Mouse (Mus musculus): ENCODE measurements around the gene Ric1. TPM values are rescaled to one million over a fixed set of nuclear protein-coding genes. Genes with fewer than 3 reads are reported as not detected.

Gene Ric1
- polyA plus RNA-seq, 1 experiment, result 6.7 TPM

DNA sequence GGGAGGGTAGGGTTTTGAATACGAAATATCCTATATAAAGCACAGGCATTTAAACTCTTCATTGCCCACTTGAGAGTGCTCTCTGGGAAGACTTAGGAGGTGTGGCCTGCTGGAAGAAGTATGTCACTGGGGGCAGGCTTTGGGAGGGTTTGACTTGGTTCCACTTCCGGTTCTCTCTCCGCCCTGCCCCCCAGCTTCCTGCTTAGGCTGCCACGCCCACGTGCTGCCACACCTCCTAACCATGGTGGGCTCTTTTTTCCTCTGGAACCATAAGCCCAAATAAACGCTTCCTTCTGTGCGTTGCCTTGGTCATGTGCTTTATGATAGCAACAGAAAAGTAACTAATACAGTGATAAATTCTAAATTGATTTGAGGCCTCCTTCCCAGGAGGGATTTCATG lies 16.5 kb upstream of the Ric1 start:
- no peaks in the 10 kb centered on the region for H3K27me3 ChIP-seq (ENCODE audit: control insufficient read depth, insufficient read depth, low read length)
- peaks cover 3% of the 10 kb centered on the region; the same call in 1 of the 2 replicates for H3K4me1 ChIP-seq (ENCODE audit: control insufficient read depth, insufficient read depth, insufficient read length, low read length)
- H3K4me3 ChIP-seq (ENCODE audit: low read depth, low read length), result no peak overlapping the region
- no peak overlapping the region for H3K27ac ChIP-seq (ENCODE audit: insufficient read depth, low read depth, low read length)
- WGBS, result 71% methylated on average over 7 of the region's 7 CpGs
- no peaks in the 10 kb centered on the region for H3K36me3 ChIP-seq (ENCODE audit: control insufficient read depth, insufficient read depth, low read length)
- TF ChIP-seq POLR2A (IDR thresholded peaks at IDR 0.05; ENCODE audit: low read depth, low read length) (no peak), CTCF (IDR thresholded peaks at IDR 0.05; ENCODE audit: extremely low read depth, insufficient read length, insufficient replicate concordance, low read depth, low read length) (no peak)

- no peak overlapping the region for H3K27ac ChIP-seq (ENCODE audit: insufficient read depth, low read depth, low read length)
- 54% methylated on average over 7 of the region's 7 CpGs for WGBS
These were observed 13.9 kb upstream of the Ric1 start for GRCm38 (mm10) chr19:29508208-29508607.

DNA sequence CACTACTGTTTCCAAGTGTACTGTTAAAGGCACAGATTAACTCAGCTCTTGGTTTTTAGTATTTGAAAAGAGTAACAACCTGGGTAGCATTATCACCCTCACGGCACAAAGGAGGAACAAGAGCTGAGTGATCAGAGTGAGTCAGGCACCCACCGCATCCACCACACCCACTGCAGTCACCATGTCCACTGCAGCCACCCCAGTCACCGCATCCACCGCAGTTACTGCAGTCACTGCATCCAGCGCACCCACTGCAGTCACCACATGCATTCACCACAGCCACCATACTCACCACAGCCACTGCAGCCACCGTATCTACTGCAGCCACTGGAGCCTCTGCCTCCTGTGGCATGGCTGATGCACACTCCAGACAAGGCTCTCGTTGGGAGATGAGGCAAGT lies 12.2 kb upstream of the Ric1 start:
- no peak overlapping the region for H3K27ac ChIP-seq (ENCODE audit: insufficient read depth, low read depth, low read length)
- no peak for TF ChIP-seq POLR2A (IDR thresholded peaks at IDR 0.05; ENCODE audit: low read depth, low read length)
- TF ChIP-seq CTCF (IDR thresholded peaks at IDR 0.05; ENCODE audit: extremely low read depth, insufficient read length, insufficient replicate concordance, low read depth, low read length), result no peak
- 90% methylated on average over 7 of the region's 7 CpGs for WGBS

More at GRCm38 (mm10) chr19:29508208-29508607, 13.9 kb upstream of the Ric1 start:
- Histone ChIP-seq H3K27me3 (ENCODE audit: control insufficient read depth, insufficient read depth, low read length) (no peaks in the 10 kb centered on the region), H3K4me1 (ENCODE audit: control insufficient read depth, insufficient read depth, insufficient read length, low read length) (0 out of 2 replicates have a peak, but pooled peaks cover 1% of the 10 kb centered on the region), H3K4me3 (ENCODE audit: low read depth, low read length) (no peak overlapping the region), H3K36me3 (ENCODE audit: control insufficient read depth, insufficient read depth, low read length) (no peaks in the 10 kb centered on the region)
- TF ChIP-seq POLR2A (IDR thresholded peaks at IDR 0.05; ENCODE audit: low read depth, low read length), result no peak
- TF ChIP-seq CTCF (IDR thresholded peaks at IDR 0.05; ENCODE audit: extremely low read depth, insufficient read length, insufficient replicate concordance, low read depth, low read length), result no peak

GRCm38 (mm10) chr19:29511826-29512225 lies 10.3 kb upstream of the Ric1 start:
- WGBS, result 23% methylated on average over 2 of the region's 2 CpGs
- Histone ChIP-seq H3K27me3 (ENCODE audit: control insufficient read depth, insufficient read depth, low read length) (no peaks in the 10 kb centered on the region), H3K27ac (ENCODE audit: insufficient read depth, low read depth, low read length) (no peak overlapping the region), H3K4me3 (ENCODE audit: low read depth, low read length) (no peak overlapping the region), H3K4me1 (ENCODE audit: control insufficient read depth, insufficient read depth, insufficient read length, low read length) (0 out of 2 replicates have a peak, but pooled peaks cover 1% of the 10 kb centered on the region), H3K36me3 (ENCODE audit: control insufficient read depth, insufficient read depth, low read length) (no peaks in the 10 kb centered on the region)
- no peak for TF ChIP-seq CTCF (IDR thresholded peaks at IDR 0.05; ENCODE audit: extremely low read depth, insufficient read length, insufficient replicate concordance, low read depth, low read length)
- no peak for TF ChIP-seq POLR2A (IDR thresholded peaks at IDR 0.05; ENCODE audit: low read depth, low read length)

More for the DNA sequence above, 12.2 kb upstream of the Ric1 start:
- no peaks in the 10 kb centered on the region for H3K36me3 ChIP-seq (ENCODE audit: control insufficient read depth, insufficient read depth, low read length)
- no peak overlapping the region for H3K4me3 ChIP-seq (ENCODE audit: low read depth, low read length)
- 0 out of 2 replicates have a peak, but pooled peaks cover 1% of the 10 kb centered on the region for H3K4me1 ChIP-seq (ENCODE audit: control insufficient read depth, insufficient read depth, insufficient read length, low read length)
- no peaks in the 10 kb centered on the region for H3K27me3 ChIP-seq (ENCODE audit: control insufficient read depth, insufficient read depth, low read length)

GRCm38 (mm10) chr19:29513111-29513766 lies 8.8 kb upstream of the Ric1 start:
- 60% methylated on average over 2 of the region's 2 CpGs for WGBS
- TF ChIP-seq CTCF (IDR thresholded peaks at IDR 0.05; ENCODE audit: extremely low read depth, insufficient read length, insufficient replicate concordance, low read depth, low read length) (no peak), POLR2A (IDR thresholded peaks at IDR 0.05; ENCODE audit: low read depth, low read length) (no peak)
- Histone ChIP-seq H3K27ac (ENCODE audit: insufficient read depth, low read depth, low read length) (no peak overlapping the region), H3K4me1 (ENCODE audit: control insufficient read depth, insufficient read depth, insufficient read length, low read length) (0 out of 2 replicates have a peak, but pooled peaks cover 1% of the 10 kb centered on the region), H3K36me3 (ENCODE audit: control insufficient read depth, insufficient read depth, low read length) (no peaks in the 10 kb centered on the region), H3K4me3 (ENCODE audit: low read depth, low read length) (no peak overlapping the region), H3K27me3 (ENCODE audit: control insufficient read depth, insufficient read depth, low read length) (no peaks in the 10 kb centered on the region)

DNA sequence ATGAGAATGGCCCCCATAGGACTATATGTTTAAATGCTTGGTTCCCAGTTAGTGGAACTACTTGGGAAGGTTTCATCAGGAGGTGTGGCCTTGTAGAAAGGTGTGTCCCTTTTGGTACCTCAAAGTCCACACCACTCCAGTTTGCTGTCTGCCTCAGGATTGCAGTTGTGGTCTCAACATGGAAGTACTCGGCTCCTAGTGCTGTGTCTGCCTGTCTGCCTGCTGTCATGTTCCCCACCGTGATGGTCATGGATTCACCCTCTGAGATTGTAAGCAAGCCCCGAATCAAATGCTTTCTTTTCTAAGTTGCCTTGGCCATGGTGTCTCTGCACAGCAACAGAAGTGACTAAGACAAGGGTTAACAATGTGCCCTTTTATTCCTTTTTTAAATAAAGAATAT lies 8.0 kb upstream of the Ric1 start:
- peaks cover 3% of the 10 kb centered on the region for H3K4me1 ChIP-seq (ENCODE audit: control insufficient read depth, insufficient read depth, insufficient read length, low read length)
- no peak for TF ChIP-seq POLR2A (IDR thresholded peaks at IDR 0.05; ENCODE audit: low read depth, low read length)
- H3K4me3 ChIP-seq (ENCODE audit: low read depth, low read length), result no peak overlapping the region
- H3K27ac ChIP-seq (ENCODE audit: insufficient read depth, low read depth, low read length), result no peak overlapping the region
- WGBS, result over 99% methylated on average over 3 of the region's 3 CpGs
- no peaks in the 10 kb centered on the region for H3K36me3 ChIP-seq (ENCODE audit: control insufficient read depth, insufficient read depth, low read length)
- H3K27me3 ChIP-seq (ENCODE audit: control insufficient read depth, insufficient read depth, low read length), result no peaks in the 10 kb centered on the region

DNA sequence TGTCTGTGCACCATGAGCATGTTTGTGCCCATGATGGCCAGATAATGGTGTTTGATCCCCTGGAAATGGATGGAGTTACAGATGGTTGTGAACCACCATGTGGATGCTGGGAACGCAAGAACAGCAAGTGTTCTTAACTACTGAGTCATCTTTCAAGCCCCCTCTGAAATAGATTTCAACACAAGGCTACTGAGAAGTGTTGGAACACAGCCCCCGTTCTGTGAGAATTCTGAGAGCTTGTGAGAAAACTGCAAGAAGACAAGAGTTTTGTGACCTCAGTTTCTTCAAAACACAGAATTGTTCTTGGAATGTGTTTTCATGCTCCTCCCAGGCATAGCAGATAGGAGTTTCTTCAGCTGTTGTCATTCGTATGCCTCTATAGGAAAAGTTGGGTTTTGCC lies 6.7 kb upstream of the Ric1 start:
- Histone ChIP-seq H3K4me1 (ENCODE audit: control insufficient read depth, insufficient read depth, insufficient read length, low read length) (peaks cover 3% of the 10 kb centered on the region), H3K4me3 (ENCODE audit: low read depth, low read length) (no peak overlapping the region), H3K36me3 (ENCODE audit: control insufficient read depth, insufficient read depth, low read length) (no peaks in the 10 kb centered on the region), H3K27ac (ENCODE audit: insufficient read depth, low read depth, low read length) (no peak overlapping the region), H3K27me3 (ENCODE audit: control insufficient read depth, insufficient read depth, low read length) (no peaks in the 10 kb centered on the region)
- 93% methylated on average over 3 of the region's 3 CpGs for WGBS
- TF ChIP-seq CTCF (IDR thresholded peaks at IDR 0.05; ENCODE audit: extremely low read depth, insufficient read length, insufficient replicate concordance, low read depth, low read length), result no peak
- TF ChIP-seq POLR2A (IDR thresholded peaks at IDR 0.05; ENCODE audit: low read depth, low read length), result no peak

Measured in small intestine, adult 2 months (tissue).